Mouse (Mus musculus) heart, adult 2 months (tissue): ENCODE measurements around the gene Mctp1. TPM values are rescaled to one million over a fixed set of nuclear protein-coding genes. Genes with fewer than 3 reads are reported as not detected.

Experiments used
- DNase-seq, 2 experiments: peaks; one replicate each; pipeline ENCODE4 v3.0.0; 2021
- H3K27ac ChIP-seq: fragments of 200-600 bp; 2 replicates; pipeline ENCODE4 v1.8.1; 2022
- H3K27me3 ChIP-seq: fragments of 200-500 bp; 2 replicates; pipeline ENCODE4 v1.6.1; 2012; ENCODE audit warnings: mild to moderate bottlenecking, low read length, inconsistent platforms, mixed read lengths; ENCODE audit not compliant: control insufficient read depth, insufficient read depth
- H3K36me3 ChIP-seq: fragments of 200-500 bp; 2 replicates; pipeline ENCODE4 v1.6.1; 2012; ENCODE audit warnings: low read length, inconsistent platforms; ENCODE audit not compliant: control insufficient read depth, insufficient read depth
- H3K4me1 ChIP-seq: fragments of 200-500 bp; 2 replicates; pipeline ENCODE4 v1.6.1; 2011; ENCODE audit warnings: low read length; ENCODE audit not compliant: control insufficient read depth, insufficient read depth
- H3K4me3 ChIP-seq: fragments of 200-600 bp; 2 replicates; pipeline ENCODE4 v1.8.1; 2022
- H3K79me2 ChIP-seq: fragments of 200-500 bp; replicated peaks from 2 replicates; pipeline ENCODE4 v1.6.1; 2012; ENCODE audit warnings: mild to moderate bottlenecking, inconsistent platforms, low read length, moderate library complexity, mixed read lengths; ENCODE audit not compliant: control insufficient read depth, insufficient read depth
- H3K9ac ChIP-seq: fragments of 200-500 bp; 2 replicates; pipeline ENCODE4 v1.6.1; 2012; ENCODE audit warnings: low read depth, mild to moderate bottlenecking, control low read depth, inconsistent platforms, low read length, mixed read lengths
- CTCF ChIP-seq: fragments of 200-600 bp; IDR thresholded peaks from 2 replicates; pipeline ENCODE4 v1.8.1; 2022; ENCODE audit warnings: antibody characterized with exemption, mild to moderate bottlenecking, moderate library complexity
- EP300 ChIP-seq: fragments of 200-500 bp; IDR thresholded peaks from 2 replicates; pipeline ENCODE4 v1.6.1; 2011; ENCODE audit warnings: low read depth, low read length, control low read depth; ENCODE audit not compliant: insufficient read depth
- POLR2A ChIP-seq: fragments of 200-500 bp; IDR thresholded peaks from 2 replicates; pipeline ENCODE4 v1.6.1; 2011; ENCODE audit warnings: mild to moderate bottlenecking, low read depth, low read length, control low read depth; ENCODE audit not compliant: insufficient read depth
- WGBS: fragments of 180-500 bp; shearing (Covaris S2); methylation state at CpG from one replicate; pipeline ENCODE4 v1.1.7; 2018; 5-methylcytosine and 5-hydroxymethylcytosine counted together
- intact Hi-C: fragments of 180-260 bp; cut with DNase I; formaldehyde crosslinking; loops from one replicate; pipeline ENCODE4 v1.15.1; 2025
- polyA plus RNA-seq: library from polyadenylated mRNA; depleted of rRNA; stranded (reverse); fragments of >200 nt; gene quantifications from 2 replicates; pipeline ENCODE4 v1.2.3, GENCODE M21; 2012
- total RNA-seq, 2 experiments: library from RNA; stranded (reverse); gene quantifications; 2 replicates each; pipeline ENCODE4 v1.2.3; 2021

The Mctp1 gene
- total and polyA plus RNA-seq, 3 experiments, result 0.43 to 4.3 (median 2.5) TPM

GRCm38 (mm10) chr13:76844629-76845255, 460.4 kb downstream of the Mctp1 start:
- Histone ChIP-seq H3K27me3 (no peaks in the 10 kb centered on the region), H3K9ac (no peak overlapping the region), H3K4me1 (no peaks in the 10 kb centered on the region), H3K4me3 (no peak overlapping the region), H3K27ac (no peak overlapping the region), H3K79me2 (no peaks in the 10 kb centered on the region), H3K36me3 (no peaks in the 10 kb centered on the region)
- TF ChIP-seq EP300 (no peak), POLR2A (no peak), CTCF (peak; percentile 94)
- intact Hi-C loops, result no loop called here
- 52% methylated on average over 8 of the region's 8 CpGs for WGBS
- DNase-seq, result peak; percentile 12 to 59

- H3K27ac ChIP-seq, result no peak overlapping the region
- H3K4me3 ChIP-seq, result no peak overlapping the region
- no peaks in the 10 kb centered on the region for H3K79me2 ChIP-seq
- DNase-seq, result no peak
- 43% methylated on average over 7 of the region's 7 CpGs for WGBS
- no peaks in the 10 kb centered on the region for H3K4me1 ChIP-seq
- H3K9ac ChIP-seq, result no peak overlapping the region
- intact Hi-C loops, result no loop called here
- no peaks in the 10 kb centered on the region for H3K27me3 ChIP-seq
- TF ChIP-seq EP300 (no peak), POLR2A (no peak), CTCF (no peak)
- no peaks in the 10 kb centered on the region for H3K36me3 ChIP-seq
Observed at GRCm38 (mm10) chr13:76850412-76851054, 466.2 kb downstream of the Mctp1 start.

DNA sequence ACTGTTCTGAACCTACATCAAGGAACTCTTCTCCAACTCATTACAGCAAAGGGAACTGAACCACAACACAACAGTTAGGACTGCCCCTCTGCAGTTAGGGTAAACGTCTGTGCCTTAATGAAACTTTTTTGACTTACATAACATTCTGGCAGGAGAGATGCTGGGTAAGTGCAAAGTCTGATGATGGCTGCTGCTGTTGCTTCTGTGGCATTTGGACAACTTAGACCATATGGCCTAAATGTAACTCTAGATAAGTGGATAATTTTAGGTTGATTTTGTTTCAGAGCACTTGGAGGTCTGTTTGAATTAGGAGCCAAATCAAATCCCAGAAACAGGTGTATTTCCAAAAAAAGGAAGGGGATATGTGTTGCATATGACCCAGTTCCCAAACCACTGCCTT, 470.0 kb downstream of the Mctp1 start:
- intact Hi-C loops, result no loop called here
- H3K79me2 ChIP-seq, result no peaks in the 10 kb centered on the region
- H3K36me3 ChIP-seq, result no peaks in the 10 kb centered on the region
- H3K27me3 ChIP-seq, result no peaks in the 10 kb centered on the region
- TF ChIP-seq CTCF (no peak), EP300 (no peak)
- no peaks in the 10 kb centered on the region for H3K4me1 ChIP-seq
- no peak overlapping the region for H3K9ac ChIP-seq
- H3K27ac ChIP-seq, result no peak overlapping the region
- no peak overlapping the region for H3K4me3 ChIP-seq
- DNase-seq, result no peak
- WGBS, result 50% methylated on average over 1 of the region's 1 CpGs

DNA sequence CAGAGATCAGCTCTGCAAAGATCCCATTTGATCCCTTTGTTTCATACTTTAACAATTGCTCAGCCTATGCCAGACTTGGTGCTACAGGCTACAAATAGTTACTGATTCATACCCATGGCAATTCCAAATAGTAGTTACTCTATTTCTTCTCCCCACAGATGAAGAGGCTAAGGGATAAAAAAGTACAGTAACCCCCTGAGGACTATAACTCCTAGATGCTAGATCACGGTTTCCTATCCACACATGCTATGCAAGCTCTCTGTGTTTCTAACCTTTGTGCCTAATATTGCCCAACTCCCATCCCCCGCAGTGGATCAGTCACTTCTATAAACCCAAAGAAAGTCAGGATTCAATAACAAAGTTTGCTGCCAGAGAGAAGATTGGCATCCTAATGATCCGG, 470.7 kb downstream of the Mctp1 start:
- H3K79me2 ChIP-seq, result no peaks in the 10 kb centered on the region
- no peaks in the 10 kb centered on the region for H3K4me1 ChIP-seq
- TF ChIP-seq CTCF (no peak), EP300 (no peak), POLR2A (no peak)
- 88% methylated on average over 3 of the region's 3 CpGs for WGBS
- no peak overlapping the region for H3K9ac ChIP-seq
- no peak for DNase-seq
- H3K27ac ChIP-seq, result no peak overlapping the region
- H3K4me3 ChIP-seq, result no peak overlapping the region
- intact Hi-C loops, result no loop called here
- H3K36me3 ChIP-seq, result no peaks in the 10 kb centered on the region
- no peaks in the 10 kb centered on the region for H3K27me3 ChIP-seq

DNA sequence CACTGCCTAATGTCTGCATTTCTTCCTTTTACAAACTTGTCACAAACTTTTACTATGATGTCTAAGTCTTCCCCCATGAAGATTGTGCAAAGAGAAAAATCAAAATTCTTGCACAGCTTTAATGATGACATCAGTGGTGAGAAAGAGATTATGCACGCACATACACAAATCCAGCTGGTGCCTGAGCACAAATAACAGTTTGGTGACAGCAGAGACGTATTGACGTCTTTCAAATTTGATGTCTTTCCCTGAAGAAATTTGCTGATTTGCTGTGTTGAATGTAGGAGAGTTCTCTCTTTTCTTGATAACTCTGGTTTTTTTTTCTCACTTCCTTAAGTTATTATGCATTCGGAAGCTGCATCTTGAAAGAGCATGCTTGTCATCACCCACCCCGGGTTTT, 472.7 kb downstream of the Mctp1 start:
- Histone ChIP-seq H3K36me3 (no peaks in the 10 kb centered on the region), H3K27ac (no peak overlapping the region), H3K79me2 (no peaks in the 10 kb centered on the region), H3K9ac (no peak overlapping the region), H3K4me3 (no peak overlapping the region), H3K4me1 (no peaks in the 10 kb centered on the region), H3K27me3 (no peaks in the 10 kb centered on the region)
- no peak for DNase-seq
- TF ChIP-seq POLR2A (no peak), CTCF (no peak), EP300 (no peak)
- 45% methylated on average over 5 of the region's 5 CpGs for WGBS
- intact Hi-C loops, result no loop called here

GRCm38 (mm10) chr13:76858078-76858482, 473.7 kb downstream of the Mctp1 start:
- H3K36me3 ChIP-seq, result no peaks in the 10 kb centered on the region
- no peak for DNase-seq
- no peak overlapping the region for H3K4me3 ChIP-seq
- TF ChIP-seq POLR2A (no peak), EP300 (no peak), CTCF (no peak)
- no peaks in the 10 kb centered on the region for H3K4me1 ChIP-seq
- no peaks in the 10 kb centered on the region for H3K79me2 ChIP-seq
- WGBS, result 30% methylated on average over 2 of the region's 2 CpGs
- intact Hi-C loops, result no loop called here
- H3K27ac ChIP-seq, result no peak overlapping the region
- H3K27me3 ChIP-seq, result no peaks in the 10 kb centered on the region
- H3K9ac ChIP-seq, result no peak overlapping the region

DNA sequence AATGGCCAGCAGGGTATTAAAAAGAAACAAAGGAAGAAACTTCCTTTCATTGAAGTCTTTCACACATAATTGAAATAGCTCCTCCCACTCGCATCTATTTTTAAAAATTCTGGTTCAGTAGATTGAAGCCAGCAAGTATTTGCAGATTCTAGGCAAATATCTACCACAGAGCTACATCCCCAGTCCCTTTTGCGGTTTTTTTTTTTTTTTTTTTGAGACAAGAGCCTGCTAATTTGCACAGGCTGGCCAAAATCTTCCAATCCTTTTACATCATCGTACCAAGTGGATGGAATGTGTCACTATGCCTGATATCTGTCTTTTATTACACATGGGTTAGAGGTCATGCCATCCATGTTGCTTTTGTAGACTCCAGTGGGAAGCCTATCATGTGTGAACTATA, 486.0 kb downstream of the Mctp1 start:
- Histone ChIP-seq H3K36me3 (no peaks in the 10 kb centered on the region), H3K4me3 (no peak overlapping the region), H3K27me3 (no peaks in the 10 kb centered on the region), H3K27ac (no peak overlapping the region), H3K9ac (no peak overlapping the region), H3K4me1 (no peaks in the 10 kb centered on the region), H3K79me2 (no peaks in the 10 kb centered on the region)
- DNase-seq, result no peak
- TF ChIP-seq CTCF (no peak), POLR2A (no peak), EP300 (no peak)
- 72% methylated on average over 3 of the region's 3 CpGs for WGBS
- intact Hi-C loops, result no loop called here
